Mouse (Mus musculus): ENCODE data around the gene Sel1l3. TPM values are rescaled to one million over a fixed set of nuclear protein-coding genes. Genes with fewer than 3 reads are reported as not detected.

Sel1l3 gene
- total and polyA plus RNA-seq, 3 experiments: 0.28 to 0.76 (median 0.34) TPM

- Histone ChIP-seq H3K9me3 (replicated peaks; ENCODE audit: low read length) (no peaks in the 10 kb centered on the region), H3K4me3 (replicated peaks in 1 of 3; ENCODE audit: low read depth in 2 of 3, low read length in 2 of 3, poor library complexity in 1 of 3) (no peak overlapping the region), H3K9ac (ENCODE audit: insufficient read depth, low read depth) (no peak overlapping the region), H3K36me3 (replicated peaks in 1 of 2; ENCODE audit: control insufficient read depth in 1 of 2, insufficient read depth in 1 of 2, low read length in 1 of 2) (no peaks in the 10 kb centered on the region), H3K27ac (ENCODE audit: insufficient read depth, low read depth) (no peak overlapping the region), H3K27me3 (replicated peaks) (no peaks in the 10 kb centered on the region), H3K4me2 (ENCODE audit: insufficient read depth, low read depth, poor library complexity, severe bottlenecking) (no peak overlapping the region), H3K4me1 (ENCODE audit: control insufficient read depth in 1 of 2, insufficient read depth in 2 of 2) (peaks cover 4 to 22% of the 10 kb centered on the region in 2 experiments), H3K79me2 (replicated peaks; ENCODE audit: control insufficient read depth, extremely low read depth, insufficient read depth, poor library complexity, severe bottlenecking) (no peaks in the 10 kb centered on the region)
- TF ChIP-seq POLR2A (IDR thresholded peaks at IDR 0.05; ENCODE audit: low read depth, low read length): no peak
- no peak for TF ChIP-seq MAFK (IDR thresholded peaks at IDR 0.05; ENCODE audit: insufficient replicate concordance, low read length)
- TF ChIP-seq UBTF (IDR thresholded peaks at IDR 0.05; ENCODE audit: low read depth, low read length): no peak
- no peak for TF ChIP-seq CHD1 (IDR thresholded peaks at IDR 0.05; ENCODE audit: low read depth, low read length)
- TF ChIP-seq ZC3H11A (IDR thresholded peaks at IDR 0.05; ENCODE audit: low read depth, low read length): no peak
- in situ Hi-C loops (cut with MboI; ENCODE audit: low pct_ligation_motif_present, low pct_unique_long_range_greater_than_20kb, low sequenced_read_pairs) (no loop called here), dilution Hi-C loops (cut with MboI; ENCODE audit: extremely low pct_ligation_motif_present, extremely low pct_unique_long_range_greater_than_20kb, low sequenced_read_pairs) (no loop called here)
- DNase-seq (ENCODE audit: extremely low read depth): no peak
Observed at GRCm38 (mm10) chr5:53242865-53243499, 29.3 kb upstream of the Sel1l3 start.

GRCm38 (mm10) chr5:53241963-53242362 is 28.2 kb upstream of the Sel1l3 start:
- DNase-seq (ENCODE audit: extremely low read depth): peak; percentile 17
- peaks cover 4 to 22% of the 10 kb centered on the region in 2 experiments; a peak in 3 of 4 replicates for H3K4me1 ChIP-seq (ENCODE audit: control insufficient read depth in 1 of 2, insufficient read depth in 2 of 2)
- H3K27me3 ChIP-seq (replicated peaks): no peaks in the 10 kb centered on the region
- no peak for TF ChIP-seq MXI1 (IDR thresholded peaks at IDR 0.05; ENCODE audit: low read depth, low read length)
- no peak for TF ChIP-seq USF2 (conservative IDR thresholded peaks at IDR 0.05; ENCODE audit: low read depth, low read length)
- no peak for TF ChIP-seq CHD1 (IDR thresholded peaks at IDR 0.05; ENCODE audit: low read depth, low read length)
- no peak for TF ChIP-seq MAZ (IDR thresholded peaks at IDR 0.05; ENCODE audit: low read depth, low read length)
- TF ChIP-seq ZNF384 (IDR thresholded peaks at IDR 0.05; ENCODE audit: low read depth, low read length): no peak
- no peak for TF ChIP-seq UBTF (IDR thresholded peaks at IDR 0.05; ENCODE audit: low read depth, low read length)
- TF ChIP-seq PAX5 (IDR thresholded peaks at IDR 0.05; ENCODE audit: low read length): no peak
- no peak for TF ChIP-seq JUN (IDR thresholded peaks at IDR 0.05; ENCODE audit: insufficient read depth, low read depth, low read length)
- TF ChIP-seq IRF4 (IDR thresholded peaks at IDR 0.05; ENCODE audit: low read depth, low read length): no peak
- no peak for TF ChIP-seq ETS1 (conservative IDR thresholded peaks at IDR 0.05; ENCODE audit: low read depth, low read length)
- TF ChIP-seq CTCF (conservative IDR thresholded peaks at IDR 0.05 in 1 of 2, IDR thresholded peaks at IDR 0.05 in 1 of 2; ENCODE audit: low read depth in 2 of 2, low read length in 2 of 2): no peak
- no peak for TF ChIP-seq ELF1 (IDR thresholded peaks at IDR 0.05; ENCODE audit: low read depth, low read length)
- H3K9me3 ChIP-seq (replicated peaks; ENCODE audit: low read length): no peaks in the 10 kb centered on the region
- in situ Hi-C loops (cut with MboI; ENCODE audit: low pct_ligation_motif_present, low pct_unique_long_range_greater_than_20kb, low sequenced_read_pairs) (no loop called here), dilution Hi-C loops (cut with MboI; ENCODE audit: extremely low pct_ligation_motif_present, extremely low pct_unique_long_range_greater_than_20kb, low sequenced_read_pairs) (no loop called here)
- no peaks in the 10 kb centered on the region for H3K36me3 ChIP-seq (replicated peaks in 1 of 2; ENCODE audit: control insufficient read depth in 1 of 2, insufficient read depth in 1 of 2, low read length in 1 of 2)
- H3K27ac ChIP-seq (ENCODE audit: insufficient read depth, low read depth): no peak overlapping the region
- H3K79me2 ChIP-seq (replicated peaks; ENCODE audit: control insufficient read depth, extremely low read depth, insufficient read depth, poor library complexity, severe bottlenecking): no peaks in the 10 kb centered on the region
- H3K4me3 ChIP-seq (replicated peaks in 1 of 3; ENCODE audit: low read depth in 2 of 3, low read length in 2 of 3, poor library complexity in 1 of 3): no peak overlapping the region
- no peak overlapping the region for H3K9ac ChIP-seq (ENCODE audit: insufficient read depth, low read depth)
- H3K4me2 ChIP-seq (ENCODE audit: insufficient read depth, low read depth, poor library complexity, severe bottlenecking): no peak overlapping the region

Data from CH12.LX (cell line).